Mouse (Mus musculus) macrophage (primary cell): Measurements from ENCODE around the gene Ric3. TPM values are rescaled to one million over a fixed set of nuclear protein-coding genes. Genes with fewer than 3 reads are reported as not detected.
"Not testable (repeated sequence)": the region's sequence is repeated elsewhere in the genome, so short reads cannot be mapped to it uniquely, and the experiment has no call there.

Experiments
- H3K27ac ChIP-seq: fragments of 350-480 bp; formaldehyde crosslinking; 2 replicates; pipeline ENCODE4 v1.9.0; 2021
- H3K36me3 ChIP-seq: fragments of 350-480 bp; formaldehyde crosslinking; 2 replicates; pipeline ENCODE4 v1.9.0; 2021; ENCODE audit errors: inconsistent target
- H3K4me3 ChIP-seq: fragments of 350-480 bp; formaldehyde crosslinking; 2 replicates; pipeline ENCODE4 v1.9.0; 2021; ENCODE audit errors: inconsistent target
- H3K79me2 ChIP-seq: fragments of 350-480 bp; formaldehyde crosslinking; 2 replicates; pipeline ENCODE4 v1.9.0; 2021; ENCODE audit errors: inconsistent target
- WGBS: methylation state at CpG from one replicate; pipeline ENCODE4 v1.1.7; 2026; ENCODE audit warnings: inconsistent platforms; ENCODE audit not compliant: missing documents; 5-methylcytosine and 5-hydroxymethylcytosine counted together
- polyA plus RNA-seq: library from polyadenylated mRNA; stranded (reverse); fragments of 250-400 nt; gene quantifications from 3 replicates; pipeline ENCODE4 v1.2.4, GENCODE M21; 2018; ENCODE audit warnings: inconsistent platforms

The Ric3 gene
- polyA plus RNA-seq, 1 experiment from 2014 or later: 0.26 TPM

DNA sequence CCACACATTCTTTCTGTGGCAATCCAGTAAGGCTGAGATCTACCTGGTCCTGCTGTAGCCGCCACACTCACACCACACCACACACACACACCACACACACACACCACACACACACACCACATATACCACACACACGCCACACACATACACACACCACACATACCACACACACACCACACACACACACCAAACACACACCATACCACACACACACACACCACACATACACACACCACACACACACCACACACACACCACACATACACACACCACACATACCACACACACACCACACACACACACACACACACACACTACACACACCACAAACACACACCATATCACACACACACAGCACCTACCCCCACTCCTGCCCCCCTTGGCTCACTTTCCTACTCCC is 8.2 kb upstream of the Ric3 start:
- H3K4me3 ChIP-seq, H3K27ac ChIP-seq, H3K36me3 ChIP-seq, H3K79me2 ChIP-seq: not testable (repeated sequence)
- WGBS: 80% methylated on average over 2 of the region's 2 CpGs

DNA sequence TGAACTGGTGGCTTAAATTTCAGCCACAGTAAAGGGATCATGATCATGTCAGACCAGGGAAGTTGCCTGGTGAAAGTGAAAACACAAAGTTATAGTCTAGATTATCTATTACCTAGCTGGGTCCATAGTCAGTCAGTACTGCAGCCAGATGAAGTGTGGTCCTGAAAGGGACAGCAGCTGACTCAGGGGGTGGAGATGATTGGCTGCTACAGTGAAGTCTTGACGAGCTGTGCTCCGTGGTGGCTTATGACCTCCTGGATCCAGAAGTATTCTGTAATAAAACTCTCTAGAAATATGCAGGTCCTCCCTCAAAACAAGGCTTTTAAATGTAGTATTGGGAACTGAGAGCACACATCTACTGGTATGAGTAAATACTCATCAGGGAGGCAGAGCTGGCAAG is 3.8 kb upstream of the Ric3 start:
- WGBS: 11% methylated on average over 2 of the region's 2 CpGs
- Histone ChIP-seq H3K36me3 (no peaks in the 10 kb centered on the region), H3K4me3 (no peak overlapping the region), H3K27ac (no peak overlapping the region), H3K79me2 (no peaks in the 10 kb centered on the region)

DNA sequence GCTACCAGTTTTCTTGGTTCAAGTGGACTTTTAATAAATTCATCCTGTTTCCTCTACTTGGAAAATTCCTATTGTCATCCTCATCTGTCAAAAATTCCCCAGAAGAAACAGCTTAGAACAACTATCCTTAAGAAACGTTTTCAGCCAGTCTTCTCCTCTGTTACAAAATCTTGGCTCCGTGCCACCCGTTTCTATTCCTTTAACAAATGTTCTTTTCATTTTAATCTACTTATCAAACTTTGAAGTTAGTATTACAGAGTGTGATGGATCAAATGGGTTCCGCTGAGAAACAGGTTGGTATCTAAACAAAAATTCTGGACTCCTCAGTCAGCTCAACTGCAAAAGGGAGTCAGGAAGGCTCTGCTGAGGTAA is 668 bp upstream of the Ric3 start:
- Histone ChIP-seq H3K4me3 (no peak overlapping the region), H3K27ac (no peak overlapping the region), H3K36me3 (no peaks in the 10 kb centered on the region), H3K79me2 (no peaks in the 10 kb centered on the region)
- 85% methylated on average over 4 of the region's 4 CpGs for WGBS

DNA sequence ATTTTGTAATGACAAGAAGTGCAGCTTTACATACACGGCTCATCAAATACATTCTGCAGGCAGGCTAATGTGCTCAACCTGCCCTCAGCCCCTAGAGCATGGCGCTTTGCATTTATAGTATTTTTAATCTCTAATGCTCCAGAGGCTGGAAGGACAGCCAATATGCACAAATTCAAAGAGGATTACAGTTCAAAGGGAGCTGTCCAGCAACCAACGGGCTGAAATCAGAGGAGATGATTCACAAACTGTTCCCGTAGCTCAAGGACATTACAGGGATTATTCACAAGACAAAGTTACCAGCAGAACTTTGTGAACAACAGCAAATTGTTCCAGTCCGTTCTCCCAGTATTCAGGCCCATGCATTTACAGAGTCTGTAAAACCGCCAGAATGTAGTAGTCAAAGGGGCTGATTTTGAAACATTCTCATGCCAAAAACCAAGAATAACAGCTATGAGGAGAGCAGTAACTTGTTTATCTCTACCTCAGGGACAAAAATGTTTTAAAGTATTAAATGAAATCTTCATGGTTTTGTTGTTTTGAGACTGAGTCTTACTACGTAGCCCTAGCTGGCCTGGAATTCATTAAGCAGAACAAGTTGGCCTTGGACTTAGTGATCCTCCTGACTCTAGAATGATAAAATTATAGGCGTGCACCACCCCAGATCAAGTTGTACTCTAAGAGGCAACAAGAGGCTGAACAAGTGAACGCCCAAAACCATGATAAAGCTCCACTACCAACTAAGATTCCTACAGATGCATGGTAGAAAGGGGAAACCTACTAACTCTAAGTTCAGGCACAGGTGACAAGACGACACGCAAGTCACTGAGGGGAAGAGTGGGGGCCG is 640 bp downstream of the Ric3 start:
- H3K36me3 ChIP-seq: no peaks in the 10 kb centered on the region
- 26% methylated on average over 12 of the region's 12 CpGs for WGBS
- no peak overlapping the region for H3K27ac ChIP-seq
- no peaks in the 10 kb centered on the region for H3K79me2 ChIP-seq
- no peak overlapping the region for H3K4me3 ChIP-seq

DNA sequence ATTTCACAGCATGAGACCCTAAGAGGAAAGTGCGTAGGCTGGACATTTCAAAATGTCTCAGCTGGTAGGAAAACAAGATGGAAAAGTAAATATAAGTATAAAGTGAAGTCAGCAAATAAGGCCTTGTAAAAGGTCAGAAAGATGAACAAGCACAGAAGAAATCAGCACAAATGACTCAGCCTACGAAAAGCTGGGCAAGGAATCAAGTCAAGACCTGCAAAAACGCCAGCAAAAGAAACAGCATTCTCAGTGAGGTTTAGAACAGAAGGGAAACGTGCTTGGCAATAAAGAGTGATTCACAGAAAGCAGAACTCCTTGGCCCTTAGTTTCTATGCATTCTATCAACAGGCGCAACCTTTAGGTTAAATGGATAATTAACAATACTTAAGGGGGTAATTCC is 10.8 kb downstream of the Ric3 start:
- 75% methylated on average over 5 of the region's 5 CpGs for WGBS
- no peak overlapping the region for H3K27ac ChIP-seq
- H3K36me3 ChIP-seq: no peaks in the 10 kb centered on the region
- H3K79me2 ChIP-seq: no peaks in the 10 kb centered on the region
- H3K4me3 ChIP-seq: no peak overlapping the region

DNA sequence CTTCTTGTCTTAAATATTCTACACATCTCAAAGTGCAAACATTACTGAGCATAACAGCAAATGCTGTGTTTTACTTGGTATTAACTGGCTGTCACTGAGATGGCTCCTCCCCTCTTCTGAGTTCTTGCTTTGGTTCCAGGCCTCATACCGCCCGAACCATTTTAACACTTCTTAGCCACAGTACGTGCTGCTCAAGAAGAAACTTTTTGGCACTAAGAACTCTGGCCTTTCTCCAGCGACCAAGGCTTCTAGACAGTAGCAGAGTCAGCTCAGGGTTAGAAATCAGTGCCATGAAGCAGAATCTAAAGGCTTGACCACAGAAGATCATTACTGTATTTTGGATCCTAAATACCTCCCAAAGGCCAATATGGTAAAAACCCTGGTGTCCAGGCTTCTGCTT is 13.5 kb downstream of the Ric3 start:
- WGBS: 92% methylated on average over 4 of the region's 4 CpGs
- Histone ChIP-seq H3K79me2 (no peaks in the 10 kb centered on the region), H3K36me3 (no peaks in the 10 kb centered on the region), H3K27ac (no peak overlapping the region), H3K4me3 (no peak overlapping the region)

DNA sequence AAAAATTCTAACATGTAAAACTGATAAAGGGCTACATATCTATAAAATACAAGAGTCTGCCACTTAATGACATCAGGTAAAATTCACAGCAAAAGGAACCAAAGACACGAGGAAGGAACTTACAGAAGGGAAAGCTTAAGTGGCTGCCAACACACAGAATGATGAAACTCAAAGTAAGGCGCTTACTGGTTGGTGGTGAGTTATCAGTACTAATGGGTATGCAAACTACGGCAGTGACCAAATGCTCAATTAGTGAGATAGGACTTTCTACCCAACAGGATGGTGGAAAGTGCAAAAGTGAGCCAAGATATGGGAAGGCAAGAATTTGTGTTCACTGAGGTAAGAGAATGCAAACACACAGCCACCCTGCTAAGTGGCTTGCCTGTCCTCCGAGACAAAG is 23.6 kb downstream of the Ric3 start:
- Histone ChIP-seq H3K27ac (no peak overlapping the region), H3K36me3 (no peaks in the 10 kb centered on the region), H3K79me2 (no peaks in the 10 kb centered on the region), H3K4me3 (no peak overlapping the region)
- whole genome bisulfite sequencing: 82% methylated on average over 4 of the region's 4 CpGs

DNA sequence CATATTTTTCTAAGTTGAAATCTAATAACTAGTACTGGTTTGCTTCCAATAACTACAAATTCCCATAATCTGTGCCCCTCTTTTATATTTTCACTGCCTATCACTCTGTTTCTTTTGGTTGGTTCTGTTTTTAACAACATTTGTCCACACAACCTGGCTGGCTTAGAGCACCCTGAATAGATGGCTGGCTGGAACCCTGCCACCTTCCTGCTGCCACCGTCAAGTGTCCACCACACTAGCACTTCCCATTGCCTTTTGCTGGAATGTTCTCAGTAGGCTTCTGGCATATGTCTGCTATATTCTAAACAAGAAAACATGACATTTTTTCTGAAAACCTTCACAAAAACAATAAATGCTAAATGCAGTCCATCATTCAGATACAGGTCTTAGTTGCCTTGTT is 32.3 kb downstream of the Ric3 start:
- no peaks in the 10 kb centered on the region for H3K79me2 ChIP-seq
- no peak overlapping the region for H3K4me3 ChIP-seq
- WGBS: 100% methylated on average over 1 of the region's 1 CpGs
- H3K27ac ChIP-seq: no peak overlapping the region
- no peaks in the 10 kb centered on the region for H3K36me3 ChIP-seq

DNA sequence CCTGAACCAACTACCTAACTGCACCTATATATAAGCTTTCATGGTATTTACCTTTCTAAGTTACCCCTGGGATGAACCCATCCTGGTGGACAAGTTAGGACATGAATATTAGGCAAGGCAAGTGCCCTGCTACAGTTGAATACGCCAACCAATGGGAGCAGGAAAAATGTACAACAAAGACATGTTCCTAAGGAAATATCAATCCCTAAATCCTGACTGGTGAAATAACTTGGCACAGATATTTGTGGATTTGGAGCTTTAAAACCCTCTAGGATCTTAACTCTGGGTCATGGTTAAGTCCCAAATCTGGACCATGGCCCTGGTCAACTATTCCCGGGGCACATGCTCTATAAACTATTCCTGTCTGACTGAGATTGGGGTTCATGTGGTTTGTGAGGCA is 37.3 kb downstream of the Ric3 start:
- no peaks in the 10 kb centered on the region for H3K36me3 ChIP-seq
- 89% methylated on average over 2 of the region's 2 CpGs for WGBS
- H3K4me3 ChIP-seq: no peak overlapping the region
- H3K79me2 ChIP-seq: no peaks in the 10 kb centered on the region
- no peak overlapping the region for H3K27ac ChIP-seq

DNA sequence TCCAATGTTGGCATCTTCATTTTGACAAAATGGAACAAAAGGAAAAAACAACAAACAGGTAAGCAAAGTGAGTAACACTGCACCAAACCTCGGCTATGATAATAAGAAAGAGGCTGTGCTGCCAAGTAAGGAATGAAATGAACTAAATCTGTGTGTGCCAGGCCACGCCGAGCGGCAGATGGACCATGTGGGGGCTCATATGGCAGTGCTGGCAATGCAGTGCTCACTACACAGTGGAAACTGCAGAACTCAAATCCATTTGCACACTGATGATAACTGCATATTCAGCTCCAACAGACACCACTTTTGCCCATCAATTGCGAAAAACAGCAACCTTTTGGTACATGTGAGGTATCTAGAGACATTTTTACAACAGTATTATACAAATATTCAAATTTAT is 43.7 kb downstream of the Ric3 start:
- WGBS: 92% methylated on average over 5 of the region's 5 CpGs
- Histone ChIP-seq H3K36me3 (no peaks in the 10 kb centered on the region), H3K79me2 (no peaks in the 10 kb centered on the region), H3K4me3 (no peak overlapping the region), H3K27ac (no peak overlapping the region)

DNA sequence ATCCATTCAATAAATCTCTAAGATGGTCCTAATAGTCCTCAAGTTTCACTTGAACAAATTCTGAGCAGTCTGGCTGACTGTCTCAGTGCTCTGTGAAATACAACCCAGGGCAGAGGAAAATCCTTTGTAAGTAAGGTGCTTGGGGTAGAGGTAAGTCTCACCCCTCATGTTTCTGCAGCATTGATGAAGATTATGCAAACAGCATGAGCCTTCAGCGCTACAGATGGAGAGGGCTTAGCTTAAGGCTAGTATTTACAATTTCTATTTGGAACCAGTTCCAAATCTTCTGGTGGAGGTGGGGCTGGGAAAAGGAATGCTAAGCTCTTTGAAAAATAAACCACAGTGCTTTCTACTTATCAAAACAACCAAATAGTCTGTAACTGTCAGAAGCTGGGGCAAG is 44.1 kb downstream of the Ric3 start:
- H3K4me3 ChIP-seq: no peak overlapping the region
- no peak overlapping the region for H3K27ac ChIP-seq
- no peaks in the 10 kb centered on the region for H3K79me2 ChIP-seq
- no peaks in the 10 kb centered on the region for H3K36me3 ChIP-seq
- WGBS: 100% methylated on average over 1 of the region's 1 CpGs

DNA sequence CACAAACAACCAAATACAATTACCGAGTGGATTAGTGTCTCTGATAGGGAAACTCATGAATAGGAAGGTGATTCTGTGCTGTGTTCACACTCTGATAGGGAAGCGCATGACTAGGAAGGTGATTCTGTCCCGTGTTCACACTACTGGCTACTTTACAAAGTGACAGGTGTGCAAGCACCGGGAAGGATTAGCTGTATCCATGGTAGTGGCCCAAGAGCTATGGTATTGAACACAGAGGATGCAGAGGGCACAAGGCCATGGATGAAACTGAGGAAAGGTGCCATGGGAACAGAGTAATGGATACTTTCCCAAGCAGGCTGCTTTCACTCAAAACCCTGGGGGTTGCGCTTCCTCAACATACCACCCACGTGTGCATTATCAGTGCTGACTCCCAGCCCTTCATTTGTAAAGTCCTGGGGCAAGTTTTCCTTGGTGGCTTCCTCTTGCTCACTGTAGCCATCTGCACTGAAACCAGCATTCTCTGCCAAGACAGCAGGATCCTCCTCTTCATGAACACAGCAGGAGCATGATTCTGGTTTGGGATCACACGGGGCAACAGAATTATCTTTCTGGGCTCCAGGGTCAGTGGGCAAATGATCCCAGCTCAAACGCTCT is 44.9 kb downstream of the Ric3 start:
- Histone ChIP-seq H3K4me3 (no peak overlapping the region), H3K36me3 (no peaks in the 10 kb centered on the region), H3K27ac (no peak overlapping the region), H3K79me2 (no peaks in the 10 kb centered on the region)
- 91% methylated on average over 8 of the region's 8 CpGs for WGBS

DNA sequence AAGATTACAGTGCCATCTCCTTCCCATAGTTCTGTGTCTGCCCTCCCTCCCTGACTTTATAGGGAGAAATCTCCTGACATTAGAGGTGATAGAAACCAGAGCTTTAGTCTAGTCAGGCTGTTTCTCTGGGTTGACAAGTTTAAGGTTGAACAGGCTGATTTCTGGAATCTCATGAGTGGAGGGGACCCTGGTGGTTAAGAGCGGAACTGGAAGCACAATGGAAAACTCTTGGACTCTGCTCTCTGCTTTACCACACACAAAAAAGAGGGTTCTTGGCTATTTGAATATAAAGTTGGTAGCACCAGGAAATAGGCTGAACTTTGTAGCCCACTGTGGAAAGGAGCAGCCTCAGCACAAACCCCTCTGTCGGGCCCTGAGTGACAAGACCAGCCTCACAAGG is 51.1 kb downstream of the Ric3 start:
- Histone ChIP-seq H3K36me3 (no peaks in the 10 kb centered on the region), H3K79me2 (no peaks in the 10 kb centered on the region), H3K4me3 (no peak overlapping the region), H3K27ac (no peak overlapping the region)
- 75% methylated on average over 2 of the region's 2 CpGs for WGBS

DNA sequence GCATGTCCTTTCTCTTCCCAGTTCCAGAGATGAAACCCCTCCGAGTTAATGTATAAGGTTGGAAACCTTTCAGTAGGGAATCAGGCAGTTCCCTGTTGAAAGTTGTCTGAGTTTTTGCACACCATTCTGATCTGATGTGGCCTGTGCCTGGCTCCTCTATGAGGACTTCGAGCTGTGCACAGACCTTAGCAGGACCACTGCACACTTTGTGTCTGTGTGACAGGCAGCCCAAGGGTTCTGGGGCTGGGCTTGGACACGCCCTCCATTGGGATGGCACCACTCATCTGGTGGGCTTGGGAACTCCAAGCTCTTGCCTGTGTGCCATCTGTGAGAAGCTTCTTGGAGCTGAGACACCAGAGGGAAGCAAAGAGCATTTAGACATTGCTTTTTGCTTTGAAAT is 51.8 kb downstream of the Ric3 start:
- 77% methylated on average over 3 of the region's 3 CpGs for WGBS
- no peak overlapping the region for H3K4me3 ChIP-seq
- no peak overlapping the region for H3K27ac ChIP-seq

DNA sequence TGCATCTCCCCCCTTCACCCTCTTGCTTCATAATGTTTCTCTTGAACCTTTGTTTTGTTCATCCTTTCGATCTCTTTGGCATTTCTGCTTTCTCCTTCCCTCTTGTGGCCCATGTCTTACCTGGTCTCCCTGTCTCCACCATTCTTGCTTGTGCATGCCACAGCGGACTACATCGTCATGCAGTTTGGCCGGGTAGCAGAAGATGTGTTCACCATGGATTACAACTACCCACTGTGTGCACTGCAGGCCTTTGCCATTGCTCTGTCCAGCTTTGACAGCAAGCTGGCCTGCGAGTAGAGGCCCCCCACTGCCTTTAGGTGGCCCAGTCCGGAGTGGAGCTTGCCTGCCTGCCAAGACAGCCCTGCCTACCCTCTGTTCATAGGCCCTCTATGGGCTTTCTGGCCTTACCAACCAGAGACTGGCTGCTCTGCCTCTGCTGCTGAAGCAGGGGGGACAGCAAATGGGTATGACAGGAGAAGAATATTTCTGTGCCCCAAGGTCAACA is 53.1 kb downstream of the Ric3 start:
- Histone ChIP-seq H3K27ac (no peak overlapping the region), H3K79me2 (no peaks in the 10 kb centered on the region), H3K4me3 (no peak overlapping the region), H3K36me3 (no peaks in the 10 kb centered on the region)
- WGBS: 89% methylated on average over 6 of the region's 6 CpGs

More for the DNA sequence above, 51.8 kb downstream of the Ric3 start:
- no peaks in the 10 kb centered on the region for H3K79me2 ChIP-seq
- no peaks in the 10 kb centered on the region for H3K36me3 ChIP-seq
